Mouse (Mus musculus) kidney, adult 2 months (tissue): ENCODE results near the gene Smad5.

Source experiments
- CTCF ChIP-seq: fragments of 200-500 bp; conservative IDR thresholded peaks from 2 replicates; pipeline ENCODE4 v1.5.1; 2011; ENCODE audit warnings: low read depth, mild to moderate bottlenecking, control low read depth, low read length, moderate library complexity, mixed read lengths; ENCODE audit not compliant: insufficient read depth, insufficient read length
- POLR2A ChIP-seq: fragments of 200-500 bp; IDR thresholded peaks from one replicate; pipeline ENCODE4 v1.6.1; 2011; ENCODE audit warnings: low read depth, low read length, control low read depth

DNA sequence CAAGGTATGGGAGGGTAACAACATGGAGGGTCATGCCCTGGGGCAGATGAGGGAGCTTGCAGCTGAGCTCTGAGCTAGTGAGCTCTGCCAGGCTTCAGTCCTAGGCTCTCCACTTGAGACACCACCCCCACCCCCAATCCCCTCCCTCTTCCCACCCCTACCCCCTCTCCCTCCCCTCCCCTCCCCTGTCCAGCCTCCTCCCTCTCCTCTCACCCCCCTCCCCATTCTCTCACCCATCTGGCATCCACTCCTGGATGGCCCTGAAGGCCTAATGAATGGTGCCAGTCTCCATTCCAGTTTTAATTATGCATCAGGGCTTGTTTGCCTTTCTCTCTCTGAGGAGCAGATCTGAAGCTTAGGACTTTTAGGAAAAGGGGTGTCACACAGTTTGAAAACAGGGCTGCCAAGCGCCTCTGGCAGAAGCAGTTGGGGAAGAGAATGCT lies 67.3 kb downstream of the Smad5 start:
- TF ChIP-seq CTCF: no peak
- no peak for TF ChIP-seq POLR2A
